Mouse (Mus musculus): ENCODE results near the gene Med12.

The Med12 gene

DNA sequence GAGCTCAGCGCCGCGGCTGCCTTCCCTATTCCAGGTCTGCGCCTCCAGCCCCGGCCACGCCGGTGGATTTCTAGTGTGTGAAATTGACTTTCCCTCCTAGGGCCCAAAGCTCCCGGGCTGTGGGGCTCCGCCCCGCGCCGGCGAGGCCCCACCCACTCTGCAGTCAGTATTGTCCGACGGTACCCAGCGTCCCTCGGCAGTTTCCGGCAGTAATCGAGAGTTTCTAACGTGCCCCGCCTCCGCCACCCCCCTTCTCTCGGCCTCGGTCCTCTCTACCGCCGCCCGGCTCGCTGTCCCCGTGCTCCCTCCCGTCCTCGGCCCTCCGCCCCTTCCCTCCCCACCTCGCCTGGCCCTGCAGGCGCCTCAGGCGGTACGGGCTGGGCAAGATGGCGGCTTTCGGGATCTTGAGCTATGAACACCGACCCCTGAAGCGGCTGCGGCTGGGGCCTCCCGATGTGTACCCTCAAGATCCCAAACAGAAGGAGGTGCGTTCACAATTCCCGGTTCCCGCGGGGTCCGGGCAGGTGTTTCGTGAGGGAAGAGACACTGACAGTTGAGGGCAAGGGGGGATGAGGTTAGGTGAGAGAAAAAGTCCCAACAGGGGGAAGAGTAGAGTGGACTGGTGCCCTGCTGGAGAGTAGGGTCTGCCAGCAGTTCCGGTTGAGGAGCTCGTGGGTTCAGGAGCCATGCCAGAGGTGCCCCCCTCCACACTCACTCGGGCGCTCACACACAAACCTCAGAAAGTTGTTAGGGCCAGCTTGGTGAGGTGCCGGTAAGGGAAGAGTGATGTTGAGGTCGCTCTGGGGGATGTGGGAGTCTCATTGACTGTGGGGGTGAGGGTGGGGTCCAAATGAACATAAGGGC, at the start of gene Med12:
Gene Med12, plus strand, starts transcription at position 156 of the 864 bp plus-strand sequence.
- DNase-seq (ENCODE audit: low read depth, low spot score): peak; percentile 87

- DNase-seq (ENCODE audit: low read depth, low spot score): no peak
Observed at GRCm38 (mm10) chrX:101245011-101245410, 28.8 kb upstream of the Med12 start.

GRCm38 (mm10) chrX:101253952-101254729, 19.7 kb upstream of the Med12 start, which contains the start of gene Foxo4:
Gene Foxo4, plus strand, starts transcription at chrX:101254528.
- DNase-seq (ENCODE audit: low read depth, low spot score): peak; percentile 87

GRCm38 (mm10) chrX:101254740-101255139, 19.1 kb upstream of the Med12 start:
- DNase-seq (ENCODE audit: low read depth, low spot score): no peak

GRCm38 (mm10) chrX:101256603-101257002, 17.2 kb upstream of the Med12 start:
- no peak for DNase-seq (ENCODE audit: low read depth, low spot score)

- no peak for DNase-seq (ENCODE audit: low read depth, low spot score)
Observed at GRCm38 (mm10) chrX:101260441-101261325, 13.1 kb upstream of the Med12 start.

DNA sequence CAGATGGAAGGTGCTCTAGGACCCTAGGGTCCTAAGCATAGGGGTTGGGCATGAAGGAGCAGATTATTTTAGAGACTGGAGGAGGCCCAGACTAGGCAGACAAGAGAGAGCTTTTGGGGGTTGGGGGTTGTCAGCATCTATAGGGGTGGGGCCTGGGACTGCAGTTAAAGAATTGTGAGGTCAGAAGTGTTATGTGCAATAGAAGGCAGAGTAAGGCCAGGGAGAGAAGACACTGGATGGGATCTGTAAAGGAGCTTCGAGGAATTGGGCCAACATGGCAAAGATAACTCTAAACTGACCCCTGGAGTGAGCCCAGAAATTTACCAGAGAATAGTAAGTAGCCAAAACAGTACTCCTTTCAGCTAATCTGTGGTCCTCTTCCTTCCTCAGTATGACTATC, 9.9 kb upstream of the Med12 start, which contains the start of gene Gm614:
Gene Gm614, minus strand, starts transcription at position 101 of the 400 bp plus-strand sequence.
- DNase-seq (ENCODE audit: low read depth, low spot score): no peak

DNA sequence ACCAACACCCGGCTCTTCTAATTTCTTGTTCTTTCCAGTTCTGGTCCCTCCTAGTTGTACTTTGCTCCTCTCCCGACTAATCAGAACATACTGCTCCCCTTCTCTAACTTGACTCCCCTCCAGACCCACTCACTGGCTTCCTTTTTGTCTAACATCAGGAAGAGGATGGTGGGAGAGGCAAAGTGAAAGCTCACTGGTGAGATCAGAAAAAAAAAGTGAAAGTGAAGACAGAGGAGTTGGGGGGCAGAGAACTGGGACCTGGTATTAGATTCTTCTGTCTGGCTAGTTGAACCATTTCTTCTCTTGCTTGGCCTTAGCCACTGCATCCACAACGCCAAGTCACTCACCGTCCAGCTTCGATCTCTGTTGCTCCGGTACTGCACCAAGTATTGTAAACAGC, 7.2 kb upstream of the Med12 start:
- no peak for DNase-seq (ENCODE audit: low read depth, low spot score)

DNA sequence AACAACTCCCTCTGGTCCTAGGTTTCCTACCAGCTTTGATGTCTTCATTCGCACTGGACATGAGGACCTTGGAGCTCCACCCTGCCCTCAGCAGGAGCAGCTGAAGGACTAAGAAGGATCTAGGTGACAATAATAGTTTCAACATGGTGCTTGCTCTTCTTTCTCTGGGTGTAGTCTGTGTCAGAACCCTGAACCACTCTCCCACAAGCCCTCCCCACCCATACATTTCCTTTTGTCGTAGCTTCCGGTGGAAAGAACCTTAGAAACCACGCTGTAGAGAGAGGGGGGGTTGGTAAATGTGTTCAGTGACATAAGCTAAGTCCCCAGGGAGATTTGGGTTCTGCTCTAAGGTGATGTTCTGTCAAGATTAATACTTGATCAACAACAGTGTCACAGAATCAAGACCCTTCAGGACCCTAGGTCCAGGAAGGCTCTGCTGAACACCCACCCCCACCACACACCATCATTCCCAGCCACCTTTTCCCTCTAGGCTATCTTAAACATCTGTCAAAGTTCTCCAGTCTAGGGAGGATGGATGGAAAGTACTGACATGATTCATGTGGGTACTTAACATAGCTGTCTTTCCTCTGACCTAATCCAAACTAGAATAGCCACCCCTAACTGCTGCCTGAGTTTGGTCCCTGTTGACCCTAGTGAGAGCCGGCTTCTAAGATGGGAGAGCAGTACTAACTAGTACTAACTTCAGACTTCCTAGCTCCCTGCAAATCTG, 5.6 kb upstream of the Med12 start, which contains the start of gene Il2rg:
Gene Il2rg, minus strand, starts transcription at position 231 of the 730 bp plus-strand sequence.
- DNase-seq (ENCODE audit: low read depth, low spot score): no peak

DNA sequence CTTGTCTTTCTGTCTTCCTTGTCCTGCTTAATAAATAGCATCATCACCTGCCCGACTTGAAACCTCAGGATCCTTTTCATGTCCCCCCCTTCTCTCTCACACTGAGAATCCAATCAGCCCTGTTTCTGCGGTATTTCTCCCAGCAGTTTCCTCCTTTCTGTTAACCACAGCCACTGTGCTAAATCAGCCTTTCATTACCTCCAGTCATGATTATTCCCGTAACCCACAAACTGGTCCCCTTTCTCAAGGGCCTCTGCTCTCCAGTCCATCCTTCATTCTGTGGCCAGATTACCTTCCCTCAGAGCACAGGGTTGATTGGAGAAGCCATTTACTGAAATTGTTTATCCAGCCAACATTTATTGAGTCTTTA, 5.1 kb upstream of the Med12 start, which contains the start of gene Gm20489:
Gene Gm20489, minus strand, starts transcription at position 269 of the 370 bp plus-strand sequence.
- DNase-seq (ENCODE audit: low read depth, low spot score): no peak

DNA sequence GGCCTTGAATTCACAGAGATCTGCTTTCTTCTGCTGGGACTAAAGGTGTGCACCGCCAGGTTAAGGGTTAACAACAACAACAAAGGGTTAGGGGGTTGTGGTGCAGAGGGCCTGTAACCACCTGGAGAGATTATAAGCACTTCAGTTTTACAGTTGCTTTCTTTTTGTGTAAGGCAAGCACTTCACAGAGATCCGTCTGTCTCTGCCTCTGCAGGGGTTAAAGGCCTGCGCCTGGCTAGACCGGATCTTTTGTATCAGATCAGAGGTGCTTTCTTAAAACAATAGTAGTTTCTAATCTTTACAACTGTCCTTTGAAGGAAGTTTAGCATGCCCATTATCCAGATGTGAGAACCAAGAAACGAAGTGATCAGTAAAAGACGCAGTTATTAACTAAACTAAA, 420 bp upstream of the Med12 start:
- DNase-seq (ENCODE audit: low read depth, low spot score): no peak

- DNase-seq (ENCODE audit: low read depth, low spot score): no peak
Observed at GRCm38 (mm10) chrX:101282813-101283212, 9.0 kb downstream of the Med12 start.

GRCm38 (mm10) chrX:101285534-101285933, 11.7 kb downstream of the Med12 start:
- no peak for DNase-seq (ENCODE audit: low read depth, low spot score)

DNA sequence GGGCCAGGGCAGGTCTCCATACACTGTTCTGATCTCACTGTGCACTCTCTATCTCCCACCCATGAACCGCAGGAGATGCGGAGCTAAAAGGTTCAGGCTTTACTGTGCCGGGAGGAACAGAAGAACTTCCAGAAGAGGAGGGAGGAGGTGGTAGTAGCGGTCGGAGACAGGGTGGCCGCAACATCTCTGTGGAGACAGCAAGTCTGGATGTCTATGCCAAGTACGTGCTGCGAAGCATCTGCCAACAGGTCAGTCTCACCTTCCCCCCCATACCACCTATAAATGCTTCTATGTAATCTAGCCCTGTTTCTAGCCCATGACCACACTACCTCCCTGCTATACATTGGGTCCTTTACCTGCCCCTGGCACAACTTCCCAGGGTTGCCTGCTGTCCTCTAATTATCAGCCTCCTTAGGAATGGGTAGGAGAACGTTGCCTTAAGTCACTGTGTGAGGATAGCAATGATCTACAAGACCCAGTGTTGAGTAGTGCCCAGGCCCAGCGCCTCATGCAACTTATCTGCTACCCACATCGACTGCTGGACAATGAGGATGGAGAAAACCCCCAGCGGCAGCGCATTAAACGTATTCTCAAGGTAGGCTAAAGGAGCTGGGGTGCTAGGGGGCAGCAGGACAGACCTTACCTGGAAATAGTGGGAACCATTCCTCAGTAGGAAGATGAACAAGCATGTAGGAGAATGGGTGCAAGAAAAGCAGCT, 12.3 kb downstream of the Med12 start:
- DNase-seq (ENCODE audit: low read depth, low spot score): no peak

DNA sequence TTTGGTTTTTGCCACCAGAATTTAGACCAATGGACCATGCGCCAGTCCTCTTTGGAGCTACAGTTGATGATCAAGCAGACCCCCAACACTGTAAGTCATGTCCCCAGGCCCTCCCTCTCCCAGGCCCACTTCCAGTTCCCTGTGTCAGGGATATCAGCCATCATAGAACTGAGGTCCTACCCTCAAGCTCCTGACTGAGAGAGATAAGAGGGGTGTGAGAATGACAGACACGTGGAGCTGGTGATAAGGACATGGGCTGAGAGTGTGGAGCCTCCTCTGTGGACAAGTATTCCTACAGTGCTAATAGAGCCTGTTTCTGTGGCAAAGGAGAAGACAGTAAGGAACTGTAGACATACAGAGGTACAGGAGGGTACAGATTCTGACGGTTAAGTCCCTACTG, 13.7 kb downstream of the Med12 start:
- DNase-seq (ENCODE audit: low read depth, low spot score): no peak

DNA sequence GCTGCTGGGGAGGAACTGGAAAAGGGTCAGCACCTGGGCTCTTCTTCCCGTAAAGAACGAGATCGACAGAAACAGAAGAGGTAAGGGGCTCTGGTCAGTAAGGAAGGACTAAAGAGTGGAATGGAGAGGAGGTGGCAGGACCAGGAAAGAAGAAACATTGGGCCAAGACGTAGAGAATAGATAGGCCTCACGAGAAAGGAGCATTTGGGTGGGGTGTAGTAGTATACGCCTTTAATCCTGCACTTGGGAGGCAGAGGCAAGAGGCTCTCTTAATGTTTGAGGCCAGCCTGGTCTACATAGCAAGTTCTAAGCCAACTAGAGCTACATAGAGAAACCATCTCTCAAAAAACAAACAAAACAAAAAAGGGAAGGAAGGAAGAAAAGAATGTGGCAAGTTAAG, 14.6 kb downstream of the Med12 start:
- DNase-seq (ENCODE audit: low read depth, low spot score): no peak

DNA sequence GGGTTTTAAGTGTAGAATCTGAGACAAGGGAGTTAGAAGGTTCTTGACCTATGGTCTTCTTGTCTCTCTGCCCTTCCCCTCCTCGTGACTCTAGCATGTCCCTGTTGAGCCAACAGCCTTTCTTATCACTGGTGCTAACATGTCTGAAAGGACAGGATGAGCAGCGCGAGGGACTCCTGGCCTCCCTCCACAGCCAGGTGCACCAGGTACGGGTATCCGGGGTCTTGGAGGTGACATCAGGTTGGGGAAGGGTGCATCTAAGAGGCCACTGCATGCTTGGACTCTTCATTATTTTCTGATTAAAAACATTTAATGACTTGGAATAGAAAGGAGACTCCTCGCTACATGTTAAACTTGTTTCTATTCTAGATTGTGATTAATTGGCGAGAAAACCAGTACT, 15.2 kb downstream of the Med12 start:
- DNase-seq (ENCODE audit: low read depth, low spot score): no peak

DNA sequence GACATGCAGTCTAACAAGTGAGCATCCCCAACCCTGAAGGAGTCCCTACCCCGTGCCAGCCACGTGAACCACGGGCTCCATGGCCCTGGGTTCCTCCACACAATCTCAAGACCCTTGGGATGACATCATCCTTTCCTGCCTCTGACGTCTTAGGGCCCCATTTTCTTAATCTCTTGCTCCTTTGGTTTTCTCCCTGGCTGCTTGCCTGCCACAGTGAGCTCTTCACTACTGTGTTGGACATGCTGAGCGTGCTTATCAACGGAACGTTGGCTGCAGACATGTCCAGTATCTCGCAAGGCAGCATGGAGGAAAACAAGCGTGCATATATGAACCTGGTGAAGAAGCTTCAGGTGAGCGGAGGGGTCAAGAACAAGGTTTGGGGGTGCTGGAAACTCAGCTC, 16.3 kb downstream of the Med12 start:
- no peak for DNase-seq (ENCODE audit: low read depth, low spot score)

DNA sequence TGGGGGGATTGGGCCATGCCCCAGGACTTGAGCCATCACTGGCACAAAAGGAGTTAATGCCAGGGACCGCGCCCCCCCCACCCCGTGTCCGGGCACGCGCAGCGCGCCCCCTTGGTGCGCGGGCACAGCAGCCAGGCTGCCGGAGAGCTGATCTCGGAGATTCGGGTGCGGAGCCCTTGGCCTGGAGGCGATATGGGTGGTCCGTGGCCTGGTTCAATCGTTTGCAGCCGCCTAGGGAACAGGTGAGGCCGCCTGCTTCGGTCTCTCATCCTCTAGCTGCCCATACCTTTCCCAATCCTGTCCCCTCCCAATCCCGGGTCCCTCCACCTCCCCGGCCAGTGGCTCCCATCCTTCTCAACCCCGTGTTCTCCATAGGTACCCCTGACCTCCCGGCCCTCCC, 25.2 kb downstream of the Med12 start, which contains the start of gene Nlgn3:
Gene Nlgn3, plus strand, starts transcription at position 114 of the 400 bp plus-strand sequence.
- no peak for DNase-seq (ENCODE audit: low read depth, low spot score)

Data from skeletal muscle tissue, adult 2 months (tissue).